Mouse (Mus musculus) heart, adult 2 months (tissue): ENCODE results near the gene Spert. TPM values are rescaled to one million over a fixed set of nuclear protein-coding genes. Genes with fewer than 3 reads are reported as not detected.

Source experiments
- DNase-seq, 2 experiments: peaks; one replicate each; pipeline ENCODE4 v3.0.0; 2021
- H3K27ac ChIP-seq: fragments of 200-600 bp; 2 replicates; pipeline ENCODE4 v1.8.1; 2022
- H3K27me3 ChIP-seq: fragments of 200-500 bp; 2 replicates; pipeline ENCODE4 v1.6.1; 2012; ENCODE audit warnings: mild to moderate bottlenecking, low read length, inconsistent platforms, mixed read lengths; ENCODE audit not compliant: control insufficient read depth, insufficient read depth
- H3K36me3 ChIP-seq: fragments of 200-500 bp; 2 replicates; pipeline ENCODE4 v1.6.1; 2012; ENCODE audit warnings: low read length, inconsistent platforms; ENCODE audit not compliant: control insufficient read depth, insufficient read depth
- H3K4me1 ChIP-seq: fragments of 200-500 bp; 2 replicates; pipeline ENCODE4 v1.6.1; 2011; ENCODE audit warnings: low read length; ENCODE audit not compliant: control insufficient read depth, insufficient read depth
- H3K4me3 ChIP-seq: fragments of 200-600 bp; 2 replicates; pipeline ENCODE4 v1.8.1; 2022
- H3K79me2 ChIP-seq: fragments of 200-500 bp; replicated peaks from 2 replicates; pipeline ENCODE4 v1.6.1; 2012; ENCODE audit warnings: mild to moderate bottlenecking, inconsistent platforms, low read length, moderate library complexity, mixed read lengths; ENCODE audit not compliant: control insufficient read depth, insufficient read depth
- H3K9ac ChIP-seq: fragments of 200-500 bp; 2 replicates; pipeline ENCODE4 v1.6.1; 2012; ENCODE audit warnings: low read depth, mild to moderate bottlenecking, control low read depth, inconsistent platforms, low read length, mixed read lengths
- CTCF ChIP-seq: fragments of 200-600 bp; IDR thresholded peaks from 2 replicates; pipeline ENCODE4 v1.8.1; 2022; ENCODE audit warnings: antibody characterized with exemption, mild to moderate bottlenecking, moderate library complexity
- EP300 ChIP-seq: fragments of 200-500 bp; IDR thresholded peaks from 2 replicates; pipeline ENCODE4 v1.6.1; 2011; ENCODE audit warnings: low read depth, low read length, control low read depth; ENCODE audit not compliant: insufficient read depth
- POLR2A ChIP-seq: fragments of 200-500 bp; IDR thresholded peaks from 2 replicates; pipeline ENCODE4 v1.6.1; 2011; ENCODE audit warnings: mild to moderate bottlenecking, low read depth, low read length, control low read depth; ENCODE audit not compliant: insufficient read depth
- WGBS: fragments of 180-500 bp; shearing (Covaris S2); methylation state at CpG from one replicate; pipeline ENCODE4 v1.1.7; 2018; 5-methylcytosine and 5-hydroxymethylcytosine counted together
- intact Hi-C: fragments of 180-260 bp; cut with DNase I; formaldehyde crosslinking; loops from one replicate; pipeline ENCODE4 v1.15.1; 2025
- polyA plus RNA-seq: library from polyadenylated mRNA; depleted of rRNA; stranded (reverse); fragments of >200 nt; gene quantifications from 2 replicates; pipeline ENCODE4 v1.2.3, GENCODE M21; 2012; rRNA removed
- total RNA-seq, 2 experiments: library from RNA; stranded (reverse); gene quantifications; 2 replicates each; pipeline ENCODE4 v1.2.3; 2021

The Spert gene
- total and polyA plus RNA-seq, 3 experiments = 0.16 TPM; not detected in 2

GRCm38 (mm10) chr14:75540216-75540995, 52.5 kb downstream of the Spert start:
- 67% methylated on average over 17 of the region's 17 CpGs for WGBS
- Histone ChIP-seq H3K79me2 (no peaks in the 10 kb centered on the region), H3K9ac (no peak overlapping the region), H3K27me3 (no peaks in the 10 kb centered on the region), H3K27ac (no peak overlapping the region), H3K4me3 (no peak overlapping the region), H3K4me1 (no peaks in the 10 kb centered on the region), H3K36me3 (no peaks in the 10 kb centered on the region)
- TF ChIP-seq CTCF = no peak
- no peak for TF ChIP-seq EP300
- TF ChIP-seq POLR2A = no peak
- no peak for DNase-seq
- intact Hi-C loops = no loop called here

- intact Hi-C loops = no loop called here
- H3K9ac ChIP-seq = no peak overlapping the region
- no peak for TF ChIP-seq CTCF
- no peak for TF ChIP-seq POLR2A
- no peak for TF ChIP-seq EP300
- H3K4me1 ChIP-seq = no peaks in the 10 kb centered on the region
- WGBS = 45% methylated on average over 2 of the region's 2 CpGs
- no peaks in the 10 kb centered on the region for H3K36me3 ChIP-seq
- no peak overlapping the region for H3K4me3 ChIP-seq
- H3K27me3 ChIP-seq = no peaks in the 10 kb centered on the region
- no peak overlapping the region for H3K27ac ChIP-seq
- DNase-seq = no peak
- H3K79me2 ChIP-seq = no peaks in the 10 kb centered on the region
Measured at GRCm38 (mm10) chr14:75539205-75539604, 53.7 kb downstream of the Spert start.

Other genes starting within 250 kb of the Spert start
- gene Siah3, start 137.1 kb downstream of the Spert start, total RNA-seq = not detected
- gene Siah3, start 137.1 kb downstream of the Spert start, polyA plus RNA-seq = 0.02 TPM in 1 of 2 replicates, not detected in the other
- not detected for gene Erich6b, start 49.1 kb upstream of the Spert start, total RNA-seq
- gene Erich6b, start 49.1 kb upstream of the Spert start, polyA plus RNA-seq = not detected in 2 replicates
- gene Cog3, start 161.4 kb upstream of the Spert start, total RNA-seq = 10 to 100 TPM; 13.1 to 14.0 TPM
- gene Cog3, start 161.4 kb upstream of the Spert start, polyA plus RNA-seq = 6.0 and 11.7 TPM in 2 replicates
- 10 to 100 TPM; 13.9 to 15.2 TPM for gene Slc25a30, start 193.9 kb upstream of the Spert start, total RNA-seq
- gene Slc25a30, start 193.9 kb upstream of the Spert start, polyA plus RNA-seq = 6.3 and 7.2 TPM in 2 replicates